Mouse (Mus musculus) megakaryocyte progenitor cell, adult 5-6 weeks (primary cell): ENCODE results near the gene Med22. TPM values are rescaled to one million over a fixed set of nuclear protein-coding genes. Genes with fewer than 3 reads are reported as not detected.

Experiments used
- ATAC-seq: replicated peaks from 2 replicates; pipeline ENCODE4 v1.8.0; 2016; ENCODE audit warnings: mild to moderate bottlenecking, moderate TSS enrichment, inconsistent platforms; ENCODE audit not compliant: poor library complexity
- total RNA-seq, 2 experiments: library from RNA; stranded (forward) in 1 of 2; stranded (reverse) in 1 of 2; fragments of 157-497, 149-512 nt in 1 of 2; fragments of 200-1000 nt in 1 of 2; gene quantifications; 2 replicates each; pipeline versions ENCODE4 v1.2.3 to v1.2.4; 2015 to 2017

Gene Med22
- 7.2 and 7.7 TPM in 2 replicates for total RNA-seq (2015)
- total RNA-seq (2017) = 17.0 and 17.6 TPM in 2 replicates

DNA sequence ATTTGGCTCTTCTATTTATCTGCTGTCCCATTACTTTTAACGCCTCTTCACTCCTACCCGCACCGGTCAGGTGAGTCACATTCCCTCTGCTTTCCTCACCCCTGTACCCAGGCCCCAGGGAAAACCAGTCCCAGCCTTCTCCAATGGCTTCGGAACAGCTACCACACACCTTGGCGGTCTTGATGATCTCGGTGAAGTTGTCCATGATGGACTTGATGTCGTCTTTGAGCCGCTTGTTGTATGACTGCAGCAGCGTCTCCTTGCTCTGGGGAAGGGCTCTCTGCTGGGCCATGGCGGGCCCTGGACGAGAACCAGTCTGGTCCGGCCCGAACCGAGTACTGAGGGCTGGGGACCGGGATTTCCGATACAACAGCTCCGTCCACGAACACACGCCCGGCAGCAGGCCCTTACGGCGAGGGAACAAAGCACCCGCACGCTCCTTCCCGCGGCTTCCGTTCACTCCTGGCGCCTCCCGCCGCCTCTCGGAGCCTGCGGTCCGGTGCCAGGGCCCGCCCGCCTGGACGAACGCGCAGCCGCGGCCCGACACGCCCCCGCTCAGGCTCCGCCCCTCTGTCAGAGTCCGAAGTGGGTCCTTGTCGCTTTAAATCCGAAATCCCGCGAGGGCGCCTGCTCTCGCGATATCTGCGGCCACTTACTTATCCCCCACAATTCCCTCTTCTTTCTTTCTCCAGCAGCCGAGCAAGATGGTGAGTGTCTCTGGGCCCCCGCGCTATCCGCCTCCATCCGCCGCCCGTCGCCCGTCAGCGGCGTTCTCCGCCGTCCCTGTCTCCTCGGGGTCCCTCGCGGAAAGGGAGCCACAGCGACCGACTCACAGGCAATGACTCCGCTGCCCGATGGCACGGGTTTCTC is at the start of gene Med22, which contains the start of gene Rpl7a:
Gene Med22, minus strand, starts transcription at position 554 of the 870 bp plus-strand sequence.
Gene Rpl7a, plus strand, starts transcription at position 641 of the 870 bp plus-strand sequence.
- peak; percentile 79 for ATAC-seq

DNA sequence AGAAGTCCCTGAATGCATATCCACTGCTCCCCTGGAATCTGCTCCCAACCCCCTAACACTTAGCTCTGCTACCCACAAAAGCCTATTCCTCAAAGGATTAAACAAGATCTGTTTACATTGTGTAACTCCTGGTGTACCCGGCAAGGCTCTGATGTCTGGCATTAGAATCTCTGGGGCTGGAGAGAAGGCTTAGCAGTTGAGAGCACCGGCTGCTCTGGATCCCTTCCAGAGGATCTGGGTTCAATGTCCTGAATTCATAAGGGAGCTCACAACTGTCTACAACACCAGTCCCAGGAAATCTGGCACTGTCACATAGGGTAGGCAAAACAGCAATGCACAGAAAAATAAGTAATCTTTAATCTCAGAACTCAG is 47.0 kb upstream of the Med22 start:
- ATAC-seq = no peak

DNA sequence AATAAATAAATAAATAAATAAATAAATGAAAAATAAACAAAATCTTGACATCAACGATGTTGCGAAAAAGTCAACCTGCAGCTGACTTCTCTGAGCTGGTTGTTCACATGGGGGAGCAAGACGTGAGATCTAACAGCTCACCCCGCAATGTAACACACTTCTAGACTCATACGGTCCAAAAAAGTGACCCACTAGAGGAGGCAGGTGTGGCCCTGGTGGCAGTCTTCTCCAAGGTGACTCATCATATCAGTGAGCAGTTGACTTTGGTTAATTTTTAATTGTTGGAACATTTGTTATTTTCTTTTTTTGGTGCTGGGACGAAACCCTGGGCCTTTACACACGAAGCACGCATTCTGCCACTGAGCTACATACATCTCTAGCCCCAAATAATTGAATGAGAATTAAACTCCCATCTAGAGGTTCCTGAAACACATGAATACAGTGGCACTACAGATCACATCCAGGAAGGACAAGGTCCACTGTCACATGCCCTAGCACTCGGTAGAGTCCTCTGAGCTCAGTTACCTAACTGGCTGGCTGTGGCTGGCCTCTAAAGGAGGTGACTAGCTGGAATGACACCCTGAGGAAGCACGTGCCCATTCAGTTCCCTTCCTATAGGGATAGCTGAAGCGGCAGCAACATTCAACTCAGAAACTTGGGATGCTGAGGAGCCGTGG is 46.5 kb upstream of the Med22 start:
- no peak for ATAC-seq

DNA sequence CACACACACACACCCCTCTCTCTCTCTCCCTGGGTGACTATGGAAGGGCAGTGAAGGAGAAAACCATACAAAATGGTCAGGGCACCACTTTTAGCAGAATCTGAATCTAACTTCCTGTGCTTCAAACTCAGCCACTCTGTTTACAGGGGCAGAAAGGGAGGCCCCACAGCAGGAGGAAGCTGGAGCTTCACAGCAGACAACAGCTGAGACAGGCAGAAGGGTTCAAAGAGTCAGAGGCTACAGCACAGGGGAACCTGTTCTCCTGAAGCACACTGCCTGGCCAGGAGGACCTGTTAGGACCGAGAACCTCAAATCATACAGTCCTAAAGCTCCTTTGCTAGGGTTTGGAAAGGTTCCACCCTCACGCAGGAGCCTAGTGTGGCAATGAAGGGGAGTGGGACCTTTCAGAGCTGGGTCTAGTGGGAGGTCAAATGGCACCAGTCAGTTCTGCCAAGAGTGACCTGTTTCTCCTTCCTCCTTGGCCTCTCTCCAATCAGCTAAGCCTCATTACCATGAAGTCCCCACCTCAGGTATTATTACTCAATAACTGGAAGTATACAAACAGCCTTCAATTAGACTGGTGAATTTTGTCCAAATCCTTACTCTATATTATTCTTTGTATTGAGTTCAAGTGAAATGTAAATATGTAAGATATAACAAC is 44.4 kb upstream of the Med22 start:
- no peak for ATAC-seq

DNA sequence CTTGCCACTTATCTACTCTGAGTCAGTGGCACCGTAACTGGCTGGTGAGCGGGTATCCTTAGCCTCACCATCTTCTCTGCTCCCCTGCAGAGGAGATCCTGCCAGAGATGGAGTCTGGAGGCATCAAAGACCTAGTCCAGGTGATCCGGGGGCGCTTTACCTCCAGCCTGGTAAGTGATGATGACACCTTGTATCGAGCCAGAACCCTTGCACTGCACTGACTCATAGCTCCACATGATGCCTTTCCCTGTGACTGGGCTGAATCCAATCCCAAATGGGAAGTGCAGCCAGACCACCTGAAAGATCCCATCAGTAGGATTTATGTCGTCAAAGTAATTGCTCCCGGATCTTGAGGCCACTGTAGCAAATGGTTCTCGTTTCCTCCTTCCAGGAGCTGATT is 42.4 kb upstream of the Med22 start:
- ATAC-seq = no peak

DNA sequence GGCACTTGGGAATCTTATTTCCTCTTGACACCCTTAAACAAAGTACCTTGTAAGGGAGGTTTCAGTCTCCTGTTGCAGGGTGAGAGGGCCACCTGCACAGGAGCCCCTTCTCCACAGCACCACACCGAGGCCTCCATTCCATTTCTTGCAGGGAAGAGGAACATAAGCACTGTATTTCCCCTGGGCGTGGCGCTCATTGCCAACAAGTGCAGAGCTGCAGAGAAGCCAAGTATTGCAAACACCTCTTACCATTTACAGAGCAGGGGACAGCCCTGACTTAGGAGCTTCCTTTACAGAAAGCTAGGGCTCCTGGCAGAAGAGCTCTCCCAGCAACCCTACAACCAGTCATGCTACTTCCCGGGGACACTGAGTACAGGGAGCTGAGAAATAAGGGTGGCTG is 41.7 kb upstream of the Med22 start:
- ATAC-seq = no peak

DNA sequence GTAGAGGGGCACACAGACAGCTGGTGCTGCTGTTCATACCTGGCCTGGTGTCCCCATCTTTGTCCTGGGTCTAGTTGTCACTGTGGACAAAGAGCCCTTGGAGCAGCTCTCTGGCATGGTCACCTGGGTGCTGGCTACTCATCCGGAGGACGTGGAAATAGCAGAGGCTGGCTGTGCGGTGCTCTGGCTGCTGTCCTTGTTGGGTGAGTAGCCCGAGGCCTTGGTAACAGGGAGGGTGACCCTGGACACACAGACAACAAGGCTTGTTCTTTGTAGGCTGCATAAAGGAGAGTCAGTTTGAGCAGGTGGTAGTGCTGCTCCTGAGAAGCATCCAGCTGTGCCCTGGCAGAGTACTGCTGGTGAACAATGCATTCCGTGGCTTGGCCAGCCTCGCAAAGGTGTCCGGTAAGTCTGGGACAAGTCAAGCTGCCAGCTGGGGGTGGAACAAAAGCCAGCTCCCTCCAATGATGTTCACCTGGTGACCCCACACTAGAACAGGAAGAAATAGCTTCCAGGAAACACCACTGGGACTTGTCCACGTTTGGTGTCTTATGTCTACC is 40.9 kb upstream of the Med22 start:
- ATAC-seq = no peak

DNA sequence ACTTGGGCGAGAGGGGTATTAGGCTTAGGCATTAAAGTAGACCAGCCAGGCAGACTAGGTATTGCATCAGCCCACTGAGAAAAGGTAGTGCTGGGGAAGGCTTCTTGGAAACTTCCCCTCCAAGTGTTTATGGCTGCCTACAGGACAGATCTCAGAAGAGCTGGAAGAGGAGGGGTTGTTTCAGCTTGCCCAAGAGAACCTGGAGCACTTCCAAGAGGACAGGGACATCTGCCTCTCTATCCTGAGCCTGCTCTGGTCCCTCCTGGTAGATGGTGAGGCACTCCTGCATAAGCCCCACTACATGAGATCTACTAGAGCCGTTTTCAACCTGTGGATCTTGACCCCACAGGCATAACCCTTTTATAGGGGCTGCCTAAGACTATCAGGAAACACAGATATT is 39.9 kb upstream of the Med22 start:
- no peak for ATAC-seq

DNA sequence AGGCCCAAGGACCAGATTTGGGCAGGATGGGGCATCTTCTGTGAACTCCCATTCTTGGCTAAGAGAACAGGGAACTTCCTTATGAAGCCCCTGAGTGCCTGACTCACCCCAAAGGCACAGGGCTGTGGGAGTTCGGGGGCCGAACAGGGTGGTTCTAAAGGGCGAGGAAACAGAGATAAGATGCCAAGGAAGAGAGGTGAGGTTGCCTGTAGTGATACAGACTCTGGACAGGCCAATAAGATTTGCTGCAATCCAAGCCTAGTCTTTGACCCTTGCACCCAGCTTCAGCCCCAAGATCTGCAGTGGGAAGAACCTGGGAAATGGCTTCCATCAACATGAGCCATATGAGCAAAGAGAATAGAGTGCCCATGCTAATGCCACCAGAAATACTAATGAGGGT is 32.8 kb upstream of the Med22 start:
- no peak for ATAC-seq

DNA sequence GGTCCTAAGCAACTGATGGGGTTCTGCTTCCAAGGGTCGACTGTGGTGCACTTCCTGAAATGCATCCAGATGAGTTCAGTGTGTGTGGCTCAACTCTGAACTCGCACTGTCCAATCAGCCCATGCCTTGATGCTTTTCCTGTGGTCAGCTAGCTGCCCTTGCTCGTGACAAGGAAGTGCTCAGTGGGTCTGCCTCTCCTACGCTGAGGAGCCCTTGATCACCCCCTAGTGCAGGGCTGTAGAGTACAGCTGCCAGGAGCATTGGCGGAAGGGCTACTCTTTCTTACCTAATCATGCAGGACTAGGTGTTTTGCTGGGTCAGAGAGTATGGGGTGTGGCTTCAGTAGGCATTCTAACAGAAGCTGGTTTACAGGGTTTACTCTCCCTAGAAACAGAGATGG is 31.1 kb upstream of the Med22 start:
- peak; percentile 95 for ATAC-seq

DNA sequence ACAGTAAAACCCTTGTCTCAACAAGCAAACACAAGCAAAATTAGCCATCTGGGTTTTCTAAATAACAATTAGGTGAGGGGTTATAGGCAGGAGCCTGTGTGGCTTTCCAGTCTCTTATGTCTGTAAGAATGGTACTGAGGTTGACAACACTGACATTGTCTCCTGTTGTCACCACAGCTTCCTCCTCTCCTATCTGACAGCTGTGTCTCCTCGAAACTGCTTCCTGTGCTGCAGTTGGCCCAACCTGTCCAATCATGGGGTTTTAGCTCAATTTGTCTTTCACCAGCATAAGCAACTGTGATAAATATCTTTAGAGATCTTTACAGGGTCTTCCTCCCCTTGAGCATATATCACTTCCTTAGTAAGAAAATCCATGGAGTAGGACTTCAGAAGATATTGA is 25.9 kb upstream of the Med22 start:
- ATAC-seq = no peak

DNA sequence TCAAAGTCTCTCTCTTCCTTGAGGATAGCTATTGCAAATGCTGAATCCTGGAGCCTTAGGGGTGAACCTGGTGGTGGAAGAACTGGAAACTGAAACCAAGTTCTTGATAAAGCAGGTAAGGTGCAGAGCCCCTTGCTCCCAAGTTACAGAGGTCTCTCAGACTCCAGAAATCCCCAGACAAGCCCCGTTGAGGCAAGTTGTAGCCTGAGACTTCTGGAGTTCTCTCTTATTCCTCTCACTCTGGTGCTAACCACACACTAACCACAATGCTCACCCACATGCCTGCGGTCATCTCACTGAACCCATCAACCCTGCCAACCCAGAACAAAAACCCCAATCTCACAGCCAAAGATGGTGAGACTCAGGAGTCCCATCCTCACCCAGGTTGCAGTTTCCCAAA is 24.8 kb upstream of the Med22 start:
- no peak for ATAC-seq

DNA sequence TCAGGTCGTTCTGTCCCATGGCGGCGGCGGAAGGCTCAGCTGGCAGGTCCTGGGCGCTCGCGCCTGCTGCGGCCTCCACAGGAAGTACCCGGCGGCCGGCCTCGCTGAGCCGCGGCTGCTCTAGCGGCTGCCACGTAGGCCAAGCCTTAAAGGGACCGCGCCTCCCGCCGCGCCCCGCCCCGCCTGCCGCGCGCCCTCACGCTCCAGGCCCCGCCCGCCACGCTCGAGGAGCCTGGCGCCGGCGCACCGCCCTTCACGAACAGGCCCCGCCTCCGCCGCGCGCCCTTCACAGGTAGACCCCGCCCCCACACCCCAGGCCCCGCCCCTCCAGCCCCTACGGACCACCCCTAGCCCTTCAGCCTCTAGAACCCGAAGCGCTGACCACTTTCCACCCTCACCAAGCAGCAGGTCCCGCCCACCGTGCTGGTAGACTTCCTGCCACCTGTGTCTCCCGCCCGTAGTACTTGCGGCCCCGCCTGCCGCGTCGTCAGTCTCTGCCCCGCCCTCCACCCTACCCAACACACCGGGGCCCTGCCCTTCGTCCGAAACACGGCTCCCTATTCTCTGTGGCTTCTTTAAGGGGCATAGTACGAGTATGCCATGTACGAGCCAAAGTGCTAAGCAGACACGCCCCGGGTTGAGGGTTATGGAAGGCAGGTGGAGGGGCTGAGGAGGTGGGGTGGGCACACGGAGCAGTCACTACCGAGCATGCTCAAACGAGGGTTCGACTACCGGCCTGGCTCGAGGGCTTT is 23.0 kb upstream of the Med22 start, which contains the start of the genes Surf4 and Stkld1:
Gene Surf4, minus strand, starts transcription at position 625 of the 752 bp plus-strand sequence.
Gene Stkld1, plus strand, starts transcription at position 744 of the 752 bp plus-strand sequence.
- peak; percentile 91 for ATAC-seq

DNA sequence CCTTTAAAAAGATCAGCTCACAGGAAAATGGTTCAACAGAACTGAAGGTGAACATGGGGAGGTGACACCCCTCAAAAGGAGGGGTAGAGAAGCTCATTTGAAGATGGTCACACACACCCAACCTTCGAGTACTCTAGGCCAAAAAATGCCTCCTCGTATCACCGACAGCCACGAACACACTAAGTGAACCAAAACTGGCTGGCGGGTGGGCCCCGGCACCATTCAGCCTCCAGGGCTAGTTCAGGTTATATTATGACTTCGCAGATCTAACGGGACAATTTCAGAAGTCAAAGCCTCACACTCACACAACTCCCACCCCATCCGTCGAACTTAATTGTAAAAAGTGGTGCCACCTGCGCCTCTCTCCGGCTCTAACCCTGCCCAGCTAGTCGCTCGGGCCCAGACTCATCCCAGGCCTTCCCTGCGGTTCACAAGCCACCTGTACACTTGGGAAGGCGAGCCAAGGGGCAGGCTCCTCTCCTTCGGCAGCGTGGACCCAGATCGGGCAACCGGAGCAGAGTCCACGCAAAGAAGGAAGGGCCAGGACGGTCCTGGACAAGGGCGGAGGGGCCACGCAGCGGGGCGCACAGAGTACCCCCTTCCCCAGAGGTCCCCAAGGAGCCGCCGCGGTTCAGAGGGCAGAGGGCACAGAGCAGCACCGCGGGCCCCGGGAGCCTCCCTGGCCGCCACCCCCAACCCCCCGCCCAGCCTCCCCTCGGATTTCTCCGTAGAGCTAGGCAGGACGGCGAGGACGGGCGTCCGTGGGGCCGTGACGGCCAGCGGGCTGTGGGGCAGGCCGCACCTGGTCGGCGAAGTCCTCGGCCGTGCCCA is 22.2 kb upstream of the Med22 start:
- ATAC-seq = no peak

DNA sequence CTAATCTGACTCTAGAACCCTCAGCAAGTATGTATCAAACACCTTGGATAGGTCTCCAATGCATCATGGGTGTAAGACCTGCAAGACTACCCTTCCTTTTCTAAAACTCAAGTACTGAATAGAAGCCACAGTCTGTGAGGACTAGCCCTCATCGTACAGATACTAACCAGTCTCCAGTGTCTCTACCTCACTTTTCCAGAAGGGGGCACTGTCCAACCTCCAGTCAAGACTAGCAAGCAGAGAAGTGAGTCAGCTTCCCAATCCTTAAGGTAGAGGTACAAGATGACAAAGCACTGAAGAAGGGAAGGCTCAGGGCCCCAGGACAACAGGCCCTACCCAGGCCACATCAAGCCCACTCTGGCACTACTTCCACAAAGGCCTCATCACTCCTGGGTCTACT is 19.9 kb upstream of the Med22 start:
- peak; percentile 54 for ATAC-seq

DNA sequence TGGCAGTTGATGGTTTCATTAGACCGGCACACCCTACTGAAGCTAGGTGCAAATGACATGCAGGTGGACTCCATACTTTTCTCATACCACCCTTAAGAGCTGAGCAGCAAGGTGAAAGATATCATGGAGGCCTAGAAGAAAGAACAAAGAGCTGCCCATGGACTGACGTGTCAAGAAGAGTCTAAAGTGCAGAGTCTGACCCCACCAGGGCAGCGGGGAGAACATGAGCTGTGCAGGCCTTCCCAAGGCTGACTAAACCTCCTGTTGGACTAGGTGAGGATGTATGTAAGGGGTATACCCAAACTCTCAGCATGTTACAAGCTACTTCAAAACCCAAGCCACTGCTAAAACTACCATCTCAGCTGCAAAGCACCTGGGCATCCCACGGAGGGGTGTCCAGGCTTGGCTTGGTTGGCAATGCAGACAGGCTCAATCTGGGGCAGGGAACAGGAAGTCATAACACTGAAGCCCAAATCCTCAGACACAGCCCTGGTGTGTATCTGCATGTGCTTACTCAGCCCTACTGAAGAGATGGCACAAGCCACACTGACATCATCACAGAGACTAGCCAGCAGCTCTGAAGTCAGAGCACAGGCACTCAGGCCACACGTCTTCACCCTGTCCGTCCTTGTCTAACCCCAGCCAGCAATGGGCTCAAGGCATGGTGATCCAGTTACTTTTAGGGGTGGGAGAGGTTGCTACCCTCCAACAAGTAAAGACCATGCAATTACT is 17.4 kb upstream of the Med22 start:
- no peak for ATAC-seq

DNA sequence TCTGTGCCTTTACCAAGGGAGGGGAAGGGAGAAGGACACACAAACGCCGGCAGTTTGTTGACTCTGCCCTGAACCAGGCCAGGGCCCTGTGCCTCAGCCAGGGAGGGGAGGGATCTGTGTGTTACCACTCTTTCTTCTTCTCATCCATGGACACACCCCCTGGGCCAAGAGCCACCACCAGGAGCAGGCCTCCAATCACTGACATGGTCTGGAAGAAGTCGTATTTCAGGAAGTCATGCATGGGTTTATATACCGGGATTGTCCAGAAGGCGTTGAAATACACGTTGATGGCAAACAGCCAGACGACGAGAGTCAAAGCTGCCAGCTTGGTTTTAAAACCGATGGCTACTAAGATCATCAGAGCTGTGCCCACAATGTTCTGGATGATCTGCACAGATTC is 11.3 kb upstream of the Med22 start:
- no peak for ATAC-seq

DNA sequence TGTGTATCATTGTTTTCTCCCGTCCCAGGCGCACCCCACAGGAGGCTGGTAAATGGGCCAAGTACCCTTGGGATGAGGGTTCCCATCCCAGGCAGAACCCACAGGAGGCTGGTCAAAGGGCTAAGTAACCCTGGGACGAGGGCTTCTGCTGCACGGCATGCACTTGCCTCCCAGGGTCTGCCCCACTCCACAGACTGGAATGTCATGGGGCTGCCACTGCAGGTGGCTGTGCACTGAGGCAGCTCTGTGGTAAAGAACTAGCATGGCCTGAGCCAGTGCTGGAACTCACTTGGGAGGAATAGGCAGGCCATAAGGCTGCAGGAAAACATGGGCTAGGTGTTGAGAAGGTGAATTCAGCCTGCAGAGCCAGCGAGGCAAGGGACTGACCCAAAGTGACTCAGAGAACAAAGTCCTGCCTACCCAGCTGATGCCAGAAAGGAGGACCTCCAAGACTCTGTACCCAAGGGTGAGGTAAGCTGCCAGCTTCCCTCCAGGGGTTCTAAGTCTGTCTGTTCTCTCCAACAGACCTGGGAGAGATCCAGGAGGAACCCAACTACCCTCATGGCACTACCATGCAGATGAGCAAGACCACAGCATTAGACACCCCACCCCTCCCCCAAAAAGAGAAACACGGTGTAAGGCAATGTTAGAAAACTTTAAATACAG is 9.8 kb upstream of the Med22 start:
- no peak for ATAC-seq
